Mouse (Mus musculus): ENCODE results near the gene Krt10. TPM values are rescaled to one million over a fixed set of nuclear protein-coding genes. Genes with fewer than 3 reads are reported as not detected.

Gene Krt10
- polyA plus RNA-seq, 1 experiment from 2014 or later = 25.3 TPM

DNA sequence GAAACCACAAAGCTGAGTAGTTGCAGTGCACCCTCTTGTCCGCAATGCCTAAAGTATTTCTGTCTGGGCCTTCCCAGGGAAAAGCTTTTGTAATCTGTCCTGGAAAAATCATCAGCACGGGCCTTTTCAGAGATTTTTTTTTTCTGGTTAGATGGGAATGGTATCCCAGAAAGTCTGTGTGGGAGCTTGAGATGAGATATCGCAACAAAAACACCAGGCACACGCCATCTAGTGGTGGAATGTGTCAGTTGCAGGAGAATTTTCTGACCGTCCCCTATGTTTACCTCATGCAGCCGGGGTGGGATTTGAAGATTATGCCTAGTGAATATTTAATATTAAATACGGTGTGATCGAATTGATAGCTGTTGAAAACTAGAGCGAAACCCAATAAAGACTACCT lies 24.8 kb downstream of the Krt10 start:
- H3K27me3 ChIP-seq (replicated peaks; ENCODE audit: low read depth, poor library complexity, severe bottlenecking) = no peaks in the 10 kb centered on the region
- WGBS = 28% methylated on average over 9 of the region's 9 CpGs

DNA sequence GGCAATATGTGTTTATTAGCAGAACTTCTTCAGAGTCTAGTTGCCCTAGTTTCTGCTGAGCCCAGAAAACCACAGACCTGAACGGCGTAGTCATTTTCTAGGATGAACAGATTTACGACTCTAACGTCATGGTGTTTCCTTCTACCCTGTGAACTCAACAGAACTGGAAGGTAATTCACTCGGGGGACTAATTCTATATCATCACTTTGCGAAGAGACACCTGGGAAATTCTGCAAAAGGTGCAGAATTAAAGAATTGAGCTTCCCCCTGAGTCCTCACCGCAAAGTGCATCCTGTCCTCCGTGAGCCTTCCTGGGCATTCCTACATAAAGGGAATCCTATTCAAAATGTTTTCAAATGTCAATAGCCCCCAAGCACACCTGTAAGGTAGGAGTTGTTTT lies 27.7 kb downstream of the Krt10 start:
- no peak for DNase-seq (ENCODE audit: low spot score)
- Histone ChIP-seq H3K27ac (replicated peaks) (no peak overlapping the region), H3K4me1 (no peaks in the 10 kb centered on the region), H3K9me3 (no peaks in the 10 kb centered on the region), H3K27me3 (replicated peaks; ENCODE audit: low read depth, poor library complexity, severe bottlenecking) (no peaks in the 10 kb centered on the region), H3K36me3 (replicated peaks) (no peaks in the 10 kb centered on the region), H3K4me3 (no peak overlapping the region)
- 87% methylated on average over 8 of the region's 8 CpGs for WGBS

More for the DNA sequence above, 24.8 kb downstream of the Krt10 start:
- Histone ChIP-seq H3K36me3 (replicated peaks) (no peaks in the 10 kb centered on the region), H3K4me1 (no peaks in the 10 kb centered on the region), H3K4me3 (no peak overlapping the region), H3K9me3 (no peaks in the 10 kb centered on the region), H3K27ac (replicated peaks) (no peak overlapping the region)
- DNase-seq (ENCODE audit: low spot score) = peak; percentile 40

DNA sequence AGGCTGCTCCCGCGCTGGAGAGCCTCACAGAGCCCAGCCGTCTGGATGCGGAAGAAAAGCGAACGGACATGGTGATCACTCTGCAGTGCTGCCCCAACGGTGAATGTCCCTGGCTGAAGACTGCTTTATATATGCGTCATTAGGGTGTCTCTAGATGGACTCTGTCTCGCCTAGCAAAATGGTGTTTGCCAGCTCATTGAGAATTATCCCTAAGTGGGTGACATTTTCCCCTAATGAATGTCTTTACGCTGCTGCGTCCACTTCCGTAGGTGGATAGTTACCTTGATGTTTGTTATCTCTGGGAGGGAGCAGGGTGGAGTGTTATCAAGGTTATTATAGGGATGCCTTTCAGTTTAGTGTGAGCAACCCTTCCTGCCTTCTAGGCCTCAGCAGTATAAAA lies 38.2 kb downstream of the Krt10 start, which contains the start of gene Krt27:
Gene Krt27 (minus strand): TSS at position 101 of the 400 bp plus-strand sequence.
- DNase-seq (ENCODE audit: low spot score) = no peak
- Histone ChIP-seq H3K36me3 (replicated peaks) (no peaks in the 10 kb centered on the region), H3K4me3 (no peak within 1 kb of the TSS), H3K4me1 (no peaks in the 10 kb centered on the region; the same call in 1 of the 2 replicates), H3K9me3 (no peaks in the 10 kb centered on the region), H3K27me3 (replicated peaks; ENCODE audit: low read depth, poor library complexity, severe bottlenecking) (no peaks in the 10 kb centered on the region), H3K27ac (replicated peaks) (no peak within 1 kb of the TSS)
- 83% methylated on average over 12 of the region's 12 CpGs for WGBS

DNA sequence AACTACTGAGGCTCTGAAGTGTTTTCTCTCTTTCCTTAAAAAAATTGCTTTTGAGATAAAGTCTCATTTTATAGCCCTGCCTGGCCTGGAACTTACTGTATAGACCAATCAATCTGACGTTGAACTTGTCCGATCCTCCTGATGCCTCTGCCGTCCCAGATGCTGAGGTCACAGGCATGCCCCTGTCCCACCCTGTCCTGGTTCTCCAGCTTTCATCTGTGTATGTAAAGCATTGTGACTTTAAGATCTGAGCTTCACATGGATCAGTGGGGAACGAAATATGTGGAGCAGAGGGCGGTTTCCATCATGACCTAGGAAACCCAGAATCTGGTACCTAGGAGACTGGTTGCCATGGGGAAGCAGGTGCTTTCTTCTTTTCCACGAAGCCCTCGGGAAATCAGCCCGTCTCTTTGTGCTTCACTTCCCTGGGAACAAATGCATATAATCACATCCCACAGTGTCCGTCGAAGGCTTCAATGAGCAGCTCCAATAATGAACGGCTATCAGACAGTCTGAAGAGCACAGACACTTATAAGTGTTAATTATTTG lies 49.8 kb downstream of the Krt10 start:
- Histone ChIP-seq H3K4me3 (no peak overlapping the region), H3K27me3 (replicated peaks; ENCODE audit: low read depth, poor library complexity, severe bottlenecking) (no peaks in the 10 kb centered on the region), H3K27ac (replicated peaks) (no peak overlapping the region), H3K36me3 (replicated peaks) (no peaks in the 10 kb centered on the region), H3K4me1 (no peaks in the 10 kb centered on the region), H3K9me3 (no peaks in the 10 kb centered on the region)
- 78% methylated on average over 11 of the region's 11 CpGs for WGBS
- no peak for DNase-seq (ENCODE audit: low spot score)

DNA sequence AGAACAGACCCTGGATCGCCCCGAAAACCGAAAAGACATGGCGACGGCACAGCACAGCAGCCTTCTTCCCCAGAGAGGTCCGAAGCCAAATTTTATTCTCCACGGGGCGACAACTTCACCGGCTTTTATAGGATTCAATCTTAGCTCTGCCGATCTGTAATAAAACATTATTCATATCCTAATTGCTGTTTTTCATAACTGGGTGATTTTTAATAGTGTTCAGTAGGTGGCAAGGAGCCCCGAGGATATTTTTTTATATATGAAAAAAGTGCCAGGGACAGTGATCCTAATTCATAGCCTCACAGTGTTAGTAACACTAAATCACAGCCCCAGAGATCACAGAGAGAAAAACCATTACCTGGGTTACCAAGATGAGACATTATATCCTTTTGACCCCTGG lies 51.3 kb downstream of the Krt10 start, which contains the start of gene Krt26:
Gene Krt26 (minus strand): TSS at position 101 of the 400 bp plus-strand sequence.
- Histone ChIP-seq H3K27me3 (replicated peaks; ENCODE audit: low read depth, poor library complexity, severe bottlenecking) (no peaks in the 10 kb centered on the region), H3K4me3 (no peak within 1 kb of the TSS), H3K36me3 (replicated peaks) (no peaks in the 10 kb centered on the region), H3K9me3 (no peaks in the 10 kb centered on the region), H3K4me1 (no peaks in the 10 kb centered on the region), H3K27ac (replicated peaks) (no peak within 1 kb of the TSS)
- no peak for DNase-seq (ENCODE audit: low spot score)
- WGBS = 93% methylated on average over 11 of the region's 11 CpGs

Other genes with a start within 250 kb of the Krt10 start
- 0.50 and 0.78 TPM in 2 replicates for gene Ccr7, start 234.3 kb downstream of the Krt10 start, polyA plus RNA-seq (2016; fragmentation: Nextera tagmentation; extraction: Ambion mirVana)
- 369 and 387 TPM in 2 replicates for gene Smarce1, start 158.3 kb downstream of the Krt10 start, polyA plus RNA-seq (2016; fragmentation: Nextera tagmentation; extraction: Ambion mirVana)
- gene Krt222, start 145.3 kb downstream of the Krt10 start, polyA plus RNA-seq (2016; fragmentation: Nextera tagmentation; extraction: Ambion mirVana) = 0.10 and 0.12 TPM in 2 replicates
- not detected in 2 replicates for gene Krt24, start 104.1 kb downstream of the Krt10 start, polyA plus RNA-seq (2016; fragmentation: Nextera tagmentation; extraction: Ambion mirVana)
- not detected in 2 replicates for gene Krt25, start 66.4 kb downstream of the Krt10 start, polyA plus RNA-seq (2016; fragmentation: Nextera tagmentation; extraction: Ambion mirVana)
- 0.06 TPM in 1 of 2 replicates, not detected in the other for gene Krt26, start 51.4 kb downstream of the Krt10 start, polyA plus RNA-seq (2016; fragmentation: Nextera tagmentation; extraction: Ambion mirVana)
- gene Krt27, start 38.3 kb downstream of the Krt10 start, polyA plus RNA-seq (2016; fragmentation: Nextera tagmentation; extraction: Ambion mirVana) = 0.15 TPM in 1 of 2 replicates, not detected in the other
- gene Krt28, start 14.5 kb downstream of the Krt10 start, polyA plus RNA-seq (2016; fragmentation: Nextera tagmentation; extraction: Ambion mirVana) = 0.26 and 0.39 TPM in 2 replicates
- not detected in 2 replicates for gene Krt12, start 32.9 kb upstream of the Krt10 start, polyA plus RNA-seq (2016; fragmentation: Nextera tagmentation; extraction: Ambion mirVana)
- gene Krt20, start 48.8 kb upstream of the Krt10 start, polyA plus RNA-seq (2016; fragmentation: Nextera tagmentation; extraction: Ambion mirVana) = 0.97 and 1.00 TPM in 2 replicates
- gene Krt23, start 103.8 kb upstream of the Krt10 start, polyA plus RNA-seq (2016; fragmentation: Nextera tagmentation; extraction: Ambion mirVana) = 0.21 and 0.31 TPM in 2 replicates
- gene Krt39, start 132.0 kb upstream of the Krt10 start, polyA plus RNA-seq (2016; fragmentation: Nextera tagmentation; extraction: Ambion mirVana) = not detected in 2 replicates
- not detected in 2 replicates for gene Krt40, start 153.8 kb upstream of the Krt10 start, polyA plus RNA-seq (2016; fragmentation: Nextera tagmentation; extraction: Ambion mirVana)
- gene Krtap3-3, start 161.5 kb upstream of the Krt10 start, polyA plus RNA-seq (2016; fragmentation: Nextera tagmentation; extraction: Ambion mirVana) = not detected in 2 replicates
- gene Krtap3-2, start 167.5 kb upstream of the Krt10 start, polyA plus RNA-seq (2016; fragmentation: Nextera tagmentation; extraction: Ambion mirVana) = not detected in 2 replicates
- not detected in 2 replicates for gene Gm11939, start 170.1 kb upstream of the Krt10 start, polyA plus RNA-seq (2016; fragmentation: Nextera tagmentation; extraction: Ambion mirVana)
- not detected in 2 replicates for gene Krtap3-1, start 177.3 kb upstream of the Krt10 start, polyA plus RNA-seq (2016; fragmentation: Nextera tagmentation; extraction: Ambion mirVana)
- gene Krtap1-5, start 191.7 kb upstream of the Krt10 start, polyA plus RNA-seq (2016; fragmentation: Nextera tagmentation; extraction: Ambion mirVana) = not detected in 2 replicates
- gene Krtap1-4, start 194.3 kb upstream of the Krt10 start, polyA plus RNA-seq (2016; fragmentation: Nextera tagmentation; extraction: Ambion mirVana) = not detected in 2 replicates
- gene Krtap1-3, start 202.0 kb upstream of the Krt10 start, polyA plus RNA-seq (2016; fragmentation: Nextera tagmentation; extraction: Ambion mirVana) = not detected in 2 replicates
- not detected in 2 replicates for gene Krtap9-3, start 208.7 kb upstream of the Krt10 start, polyA plus RNA-seq (2016; fragmentation: Nextera tagmentation; extraction: Ambion mirVana)
- gene Gm11938, start 213.9 kb upstream of the Krt10 start, polyA plus RNA-seq (2016; fragmentation: Nextera tagmentation; extraction: Ambion mirVana) = not detected in 2 replicates
- not detected in 2 replicates for gene Gm11937, start 220.8 kb upstream of the Krt10 start, polyA plus RNA-seq (2016; fragmentation: Nextera tagmentation; extraction: Ambion mirVana)
- gene Krtap2-4, start 225.5 kb upstream of the Krt10 start, polyA plus RNA-seq (2016; fragmentation: Nextera tagmentation; extraction: Ambion mirVana) = not detected in 2 replicates
- not detected in 2 replicates for gene Gm11562, start 231.1 kb upstream of the Krt10 start, polyA plus RNA-seq (2016; fragmentation: Nextera tagmentation; extraction: Ambion mirVana)
- not detected in 2 replicates for gene Krtap4-1, start 238.9 kb upstream of the Krt10 start, polyA plus RNA-seq (2016; fragmentation: Nextera tagmentation; extraction: Ambion mirVana)
- gene Krtap4-2, start 245.7 kb upstream of the Krt10 start, polyA plus RNA-seq (2016; fragmentation: Nextera tagmentation; extraction: Ambion mirVana) = not detected in 2 replicates

Measured in embryonic facial prominence, embryonic 10.5 days (tissue).